Mouse (Mus musculus) urinary bladder, adult 18-20 months (tissue): ENCODE measurements around the gene Cops3.

Experiments
- DNase-seq, 2 experiments: peaks; one replicate each; pipeline ENCODE4 v3.0.0; 2022; ENCODE audit warnings: low spot score in 2 of 2, mixed read lengths in 2 of 2

Cops3 gene

DNA sequence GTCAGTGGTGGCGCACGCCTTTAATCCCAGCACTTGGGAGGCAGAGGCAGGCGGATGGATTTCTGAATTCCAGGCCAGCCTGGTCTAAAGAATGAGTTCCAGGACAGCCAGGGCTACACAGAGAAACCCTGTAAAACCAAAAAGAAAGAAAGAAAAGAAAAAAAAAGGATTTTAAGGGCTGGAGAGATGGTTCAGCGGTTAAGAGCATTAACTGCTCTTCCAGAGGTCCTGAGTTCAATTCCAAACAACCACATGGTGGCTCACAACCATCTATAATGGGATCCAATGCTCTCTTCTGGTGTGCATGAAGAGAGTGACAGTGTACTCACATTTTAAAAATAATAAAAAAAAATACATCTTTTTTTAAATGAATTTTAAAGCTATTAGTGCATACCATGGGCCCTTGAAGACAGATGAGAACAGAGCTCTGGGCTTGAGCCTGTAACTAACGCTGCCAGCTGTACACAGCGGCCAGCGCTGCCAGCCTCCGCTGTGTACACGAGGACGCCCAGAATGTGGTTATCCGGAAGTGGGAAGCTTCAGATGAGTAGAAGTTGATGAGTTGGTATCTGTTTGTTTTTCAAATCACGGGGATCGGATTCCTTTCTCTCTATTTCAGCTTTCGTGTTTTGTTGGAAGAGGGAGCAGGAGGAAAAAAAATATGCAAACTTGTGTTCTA, 29.0 kb downstream of the Cops3 start:
- no peak for DNase-seq

DNA sequence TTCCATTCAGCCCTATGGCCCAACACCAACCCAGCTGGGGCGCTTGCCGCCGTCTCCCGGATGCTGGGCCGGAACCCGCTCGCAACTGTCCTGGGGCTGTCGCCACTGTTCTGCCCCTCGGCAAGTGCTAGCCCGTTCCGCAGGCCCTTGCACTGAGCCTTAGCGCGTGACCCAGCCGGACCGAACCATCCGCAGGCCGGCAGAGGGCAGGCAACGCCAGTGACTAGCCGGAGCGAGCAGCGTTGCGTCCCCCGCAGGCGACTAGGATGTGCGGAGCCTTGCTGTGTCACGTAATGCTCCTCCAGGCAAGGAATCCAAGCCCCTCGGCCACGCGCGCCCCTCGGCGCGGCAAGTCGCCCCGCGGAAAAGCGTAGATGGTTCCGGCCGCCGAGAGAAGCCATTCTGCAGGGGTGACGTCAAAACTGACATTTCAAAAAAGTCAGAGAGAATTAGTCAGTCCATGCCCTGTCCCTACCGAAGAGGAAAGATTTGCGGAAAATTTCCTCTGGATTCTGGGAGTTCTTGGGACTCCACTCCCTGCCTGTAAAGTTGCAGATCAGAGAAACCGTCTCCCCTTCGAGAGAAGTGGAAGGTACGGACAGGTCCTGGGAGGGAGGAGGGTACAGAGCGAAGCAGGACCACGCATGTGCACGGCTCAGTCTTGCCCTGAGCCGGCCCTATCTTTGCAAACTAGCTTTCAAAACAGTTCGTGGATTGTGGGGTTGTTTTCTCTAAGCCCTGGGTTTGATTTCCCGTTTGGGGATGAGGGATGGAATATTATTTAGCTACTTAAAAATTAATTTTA, 29.8 kb downstream of the Cops3 start, which contains the start of gene Flcn:
TSS of gene Flcn (minus strand) at position 347 of the 805 bp plus-strand sequence.
- DNase-seq: peak; percentile 82 to 90

DNA sequence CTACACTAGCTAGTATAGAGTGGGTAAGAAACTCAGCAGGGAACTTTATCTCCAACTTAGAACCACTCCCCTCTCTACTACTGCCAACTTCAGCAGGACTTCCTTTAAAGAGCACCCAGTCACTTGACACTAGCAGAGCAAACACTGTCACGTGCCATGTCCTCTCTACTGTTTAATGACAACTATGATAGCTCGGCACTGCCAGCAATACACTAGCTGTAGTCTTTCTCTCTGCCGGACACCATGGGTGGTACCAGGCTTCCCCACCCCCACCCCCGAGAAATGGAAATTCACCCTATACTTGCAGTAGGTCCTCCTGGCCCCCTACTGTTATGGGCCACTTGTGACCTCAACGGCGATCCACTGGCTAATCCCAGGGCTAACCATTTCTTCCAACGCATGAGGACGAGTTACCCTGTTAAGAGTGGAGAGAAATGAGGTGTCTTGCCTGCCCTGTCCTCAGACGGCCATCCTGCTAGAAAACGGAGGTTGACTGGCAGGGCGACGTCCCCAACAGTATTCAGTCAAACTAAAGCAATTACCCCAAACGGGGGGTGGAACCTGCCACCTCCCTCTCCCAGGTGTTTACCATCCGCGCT, 30.5 kb downstream of the Cops3 start:
- DNase-seq: no peak

DNA sequence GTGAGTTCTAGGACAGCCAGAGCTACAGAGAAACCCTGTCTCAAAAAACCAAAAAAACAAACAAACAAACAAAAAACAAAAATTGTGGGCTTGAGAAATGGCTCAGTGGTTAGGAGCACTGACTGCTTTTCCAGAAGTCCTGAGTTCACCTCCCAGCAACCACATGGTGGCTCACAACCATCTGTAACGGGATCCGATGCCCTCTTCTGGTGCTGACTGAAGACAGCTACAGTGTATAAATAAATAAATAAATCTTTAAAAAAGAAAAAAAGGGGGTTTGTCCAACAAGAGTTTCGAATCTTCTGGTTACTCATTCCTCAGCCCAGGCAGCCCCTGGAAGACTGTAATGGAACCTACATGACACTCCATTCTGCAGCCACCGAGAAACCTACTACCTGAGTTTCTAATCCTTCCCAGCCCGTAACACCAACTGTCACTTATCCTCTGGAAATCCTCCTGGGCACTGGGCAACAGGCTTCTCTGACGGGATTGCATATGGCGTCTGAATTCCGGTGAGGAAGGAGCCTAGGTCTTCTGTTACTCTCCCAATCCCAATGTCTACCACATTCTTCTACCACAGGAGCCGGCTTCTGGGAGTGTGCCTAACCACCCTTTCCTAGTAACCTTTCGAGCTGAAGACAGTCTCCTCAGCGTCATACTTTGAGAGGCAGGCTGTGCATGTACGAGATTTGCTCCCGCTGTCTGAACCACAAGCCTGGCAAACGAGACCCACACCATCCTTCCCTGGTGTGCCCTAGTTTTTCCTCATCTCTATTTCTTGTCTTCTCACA, 31.3 kb downstream of the Cops3 start:
- DNase-seq: no peak

DNA sequence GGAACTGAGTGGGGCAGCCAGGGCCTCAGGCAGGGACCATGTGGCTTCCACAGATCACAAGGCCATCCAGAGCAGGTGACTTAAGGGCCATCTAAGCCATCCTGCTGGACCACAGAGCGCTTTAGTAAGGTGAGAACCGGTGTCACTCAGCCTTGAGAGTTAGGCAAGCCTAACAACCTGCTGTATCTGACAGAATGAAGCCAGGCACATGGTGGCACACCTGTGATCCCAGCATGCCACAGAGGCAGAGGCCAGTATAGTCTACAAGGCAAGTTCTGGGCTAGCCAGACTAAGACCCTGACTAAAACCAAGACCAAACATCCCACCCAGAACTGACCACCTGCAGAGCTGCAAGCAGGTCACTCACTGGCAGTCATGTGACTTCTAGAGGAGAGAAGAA, 34.0 kb downstream of the Cops3 start:
- DNase-seq: no peak

DNA sequence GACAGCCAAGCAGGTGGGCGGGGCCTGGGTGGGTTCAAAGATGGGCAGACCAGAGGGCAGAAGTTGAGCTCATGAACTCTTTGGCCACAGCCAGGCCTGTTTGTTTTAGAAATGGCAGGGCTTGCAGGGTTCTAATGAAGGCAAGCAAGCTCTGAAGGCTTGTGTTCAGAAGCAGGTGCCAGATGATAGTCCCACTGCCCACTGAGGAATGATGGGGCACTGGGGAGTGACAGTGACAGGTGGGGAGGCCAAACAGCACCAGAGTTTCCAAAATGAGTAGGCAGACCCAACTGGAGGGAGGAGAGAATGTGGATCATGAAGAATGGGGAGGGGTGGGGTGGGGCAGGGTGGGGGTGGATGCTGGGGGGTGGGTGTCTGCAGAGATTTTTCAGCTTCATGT, 34.4 kb downstream of the Cops3 start:
- no peak for DNase-seq

DNA sequence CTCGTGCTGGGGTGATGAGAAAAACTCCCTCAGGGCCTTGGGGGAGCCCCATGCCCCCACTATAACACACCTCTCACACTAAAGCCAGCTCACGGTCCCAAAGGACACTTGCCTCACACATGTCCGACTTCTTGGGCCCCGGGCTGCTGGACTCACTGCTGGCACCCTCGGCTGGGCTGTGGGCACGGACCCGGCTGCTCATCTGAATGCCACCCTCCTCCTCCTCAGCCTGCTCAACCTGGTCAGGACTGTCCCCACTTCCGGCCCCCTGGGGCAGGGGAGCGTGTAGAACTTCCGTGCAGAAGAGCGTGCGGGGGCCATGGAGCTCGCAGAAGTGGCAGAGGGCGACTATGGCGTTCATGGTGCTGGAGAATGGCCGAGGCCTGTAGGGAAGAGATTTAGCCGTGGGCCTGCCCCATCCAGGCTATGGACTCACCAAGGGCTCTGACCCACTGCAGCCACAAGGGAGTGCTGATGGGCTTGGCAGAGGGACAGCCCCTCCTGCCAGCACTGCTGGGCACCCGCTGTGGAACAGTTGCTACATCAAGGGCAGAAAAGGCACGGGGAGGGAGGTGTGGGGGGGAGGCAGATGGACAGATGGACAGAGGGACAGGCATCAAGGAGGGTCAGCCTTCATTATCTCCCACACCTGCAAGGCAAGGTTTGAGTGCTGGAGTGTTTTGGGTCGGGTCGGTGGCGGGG, 35.1 kb downstream of the Cops3 start:
- no peak for DNase-seq

DNA sequence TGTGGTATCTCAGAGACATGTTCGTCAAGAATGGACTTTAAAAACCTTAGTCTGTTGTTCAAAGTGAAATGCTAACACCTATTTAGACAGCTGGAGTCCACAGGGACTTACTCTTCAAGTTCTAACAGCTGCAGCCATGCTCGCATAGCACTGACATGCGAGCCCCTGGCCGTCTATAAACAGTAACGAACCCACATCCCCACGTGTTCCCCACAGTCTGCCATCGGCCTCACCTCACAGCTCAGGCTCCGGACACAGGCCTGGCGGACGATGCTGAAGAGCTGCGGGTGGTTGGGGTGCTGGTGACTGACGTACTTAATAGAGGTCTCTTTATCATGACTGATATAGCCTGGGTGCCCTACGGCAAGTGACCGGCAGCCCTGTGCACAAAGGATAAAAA, 36.1 kb downstream of the Cops3 start:
- DNase-seq: no peak

DNA sequence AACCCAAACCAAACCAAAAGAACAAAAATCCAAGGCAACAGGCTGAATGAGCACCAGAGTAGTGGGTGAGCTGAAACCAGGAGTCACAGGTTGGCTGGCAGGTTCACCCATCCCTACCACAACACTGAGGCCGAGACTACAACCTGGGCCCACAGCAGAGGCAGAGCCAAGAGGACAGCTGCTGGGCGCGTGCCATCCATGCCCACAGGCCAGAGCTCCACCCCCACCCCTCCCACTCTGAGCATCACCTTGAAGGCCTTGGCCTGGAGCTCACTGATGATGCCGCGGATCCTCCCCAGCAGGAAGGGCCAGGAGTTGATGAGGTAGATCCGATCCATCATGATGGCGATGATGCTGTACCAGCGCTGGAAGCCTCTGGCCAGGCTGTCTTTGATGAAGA, 37.8 kb downstream of the Cops3 start:
- DNase-seq: no peak

DNA sequence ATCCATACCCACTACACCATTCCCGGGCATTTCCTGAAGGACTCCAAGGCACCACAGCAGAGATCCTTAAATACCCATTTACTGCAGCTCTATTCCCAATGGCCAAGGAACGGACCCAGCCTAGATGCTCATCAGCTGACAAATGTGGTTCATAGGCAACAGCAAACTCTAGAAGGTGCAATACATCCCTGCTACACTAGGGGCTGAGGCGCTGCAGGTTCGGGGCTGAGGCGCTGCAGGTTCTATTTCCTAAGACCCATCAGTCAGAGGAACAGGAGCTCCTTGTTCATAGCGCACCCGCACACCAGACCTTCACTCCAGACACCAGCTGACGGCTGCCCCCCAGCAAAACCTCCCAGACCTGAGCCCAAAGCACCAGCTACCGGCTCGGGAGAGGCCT, 39.2 kb downstream of the Cops3 start:
- no peak for DNase-seq

DNA sequence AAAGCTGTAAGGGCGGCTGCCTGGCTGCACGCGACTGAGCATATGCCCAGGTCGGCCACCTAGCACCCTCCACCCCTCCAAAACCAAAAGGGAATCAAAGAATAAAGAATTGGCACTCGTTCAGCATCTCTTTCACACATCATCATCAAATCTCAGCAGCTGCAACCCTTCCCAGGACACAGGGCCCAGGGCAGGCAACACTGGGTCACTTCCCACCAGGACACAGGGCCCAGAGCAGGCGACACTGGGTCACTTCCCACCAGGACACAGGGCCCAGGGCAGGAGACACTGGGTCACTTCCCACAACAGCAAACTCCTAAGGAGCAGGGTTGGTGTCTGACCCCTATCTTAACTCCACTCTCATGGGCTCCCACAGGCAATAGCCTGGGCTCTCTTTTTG, 46.2 kb downstream of the Cops3 start:
- no peak for DNase-seq

DNA sequence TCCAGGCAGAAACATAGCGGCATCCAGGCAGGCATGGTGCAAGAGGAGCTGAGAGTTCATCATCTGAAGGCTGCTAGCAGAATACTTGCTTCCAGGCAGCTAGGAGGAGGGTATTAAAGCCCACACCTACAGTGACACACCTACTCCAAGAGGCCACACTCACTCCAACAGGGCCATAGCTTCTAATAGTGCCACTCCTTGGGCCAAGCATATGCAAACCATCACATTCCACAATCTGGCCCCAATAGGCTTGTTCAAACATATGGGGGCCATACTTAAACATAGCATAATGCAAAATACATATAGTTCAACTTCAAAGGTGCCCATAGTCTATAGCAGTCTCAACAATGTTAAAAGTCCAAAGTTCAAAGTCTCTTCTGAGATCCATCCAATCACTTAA, 50.3 kb downstream of the Cops3 start:
- DNase-seq: no peak

DNA sequence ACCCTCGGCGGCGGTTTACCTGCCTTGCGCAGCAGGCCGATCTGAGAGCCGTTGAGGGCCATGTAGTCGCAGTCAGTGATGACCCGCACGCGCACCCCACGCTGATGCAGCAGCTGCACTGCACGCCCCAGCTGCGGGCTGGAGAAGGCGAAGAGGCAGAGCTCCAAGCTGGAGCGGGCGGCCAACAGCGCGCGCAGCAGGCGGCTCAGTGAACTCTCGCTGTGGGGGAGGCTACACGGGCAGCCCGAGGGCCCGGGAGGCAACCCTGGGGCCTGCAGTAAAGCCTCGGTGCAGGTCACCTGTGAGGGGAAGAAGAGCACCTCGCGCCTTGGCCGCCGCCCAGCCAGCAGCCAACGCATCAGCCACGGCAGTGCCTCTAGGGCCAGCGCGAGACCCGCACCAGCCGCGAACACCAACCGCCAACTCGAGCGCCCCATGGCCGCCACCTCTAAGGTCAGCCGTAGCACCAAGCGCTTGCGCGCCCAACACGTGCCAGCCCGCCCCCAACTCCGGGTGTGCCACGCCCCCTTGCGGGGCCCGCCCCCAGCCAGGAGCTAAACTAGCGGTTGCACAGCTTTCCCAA, 52.3 kb downstream of the Cops3 start, which contains the start of gene Pld6:
TSS of gene Pld6 (minus strand) at position 447 of the 583 bp plus-strand sequence.
- peak; percentile 28 to 48 for DNase-seq

DNA sequence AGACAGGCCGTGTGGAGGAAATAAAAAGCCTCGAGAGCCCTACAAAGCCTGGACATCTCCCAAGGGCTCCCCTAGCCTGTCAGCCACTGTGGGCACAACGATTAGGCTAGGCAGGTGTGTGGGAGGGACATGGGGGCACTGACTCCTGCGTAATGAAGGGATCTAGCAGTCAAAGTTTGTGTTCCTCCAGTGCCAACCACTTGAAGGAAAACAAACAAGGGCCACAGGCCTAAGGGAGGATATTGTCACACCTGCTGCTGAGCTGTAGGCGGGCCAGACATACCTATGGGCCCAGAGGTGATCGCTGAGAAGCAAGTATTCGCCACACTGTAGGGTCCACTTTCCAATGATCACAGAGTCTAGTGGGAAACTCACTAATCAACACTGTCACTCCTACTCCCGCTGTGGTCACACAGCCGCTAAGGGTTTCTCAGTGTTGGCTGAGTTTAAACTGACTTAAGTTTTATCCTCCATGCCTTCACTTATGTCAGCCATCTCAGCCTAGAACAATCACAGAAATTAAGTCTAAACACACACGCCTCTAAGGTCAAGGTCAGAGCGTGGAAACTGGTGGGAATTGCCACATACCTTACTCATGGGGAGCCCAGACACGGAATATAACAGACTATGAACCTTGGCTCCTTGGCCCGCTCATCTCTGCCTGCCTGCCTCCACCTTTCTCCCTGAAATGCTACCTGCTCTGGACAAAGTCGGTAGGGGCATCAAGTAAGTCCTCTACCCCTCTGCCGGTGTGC, 53.0 kb downstream of the Cops3 start:
- no peak for DNase-seq

DNA sequence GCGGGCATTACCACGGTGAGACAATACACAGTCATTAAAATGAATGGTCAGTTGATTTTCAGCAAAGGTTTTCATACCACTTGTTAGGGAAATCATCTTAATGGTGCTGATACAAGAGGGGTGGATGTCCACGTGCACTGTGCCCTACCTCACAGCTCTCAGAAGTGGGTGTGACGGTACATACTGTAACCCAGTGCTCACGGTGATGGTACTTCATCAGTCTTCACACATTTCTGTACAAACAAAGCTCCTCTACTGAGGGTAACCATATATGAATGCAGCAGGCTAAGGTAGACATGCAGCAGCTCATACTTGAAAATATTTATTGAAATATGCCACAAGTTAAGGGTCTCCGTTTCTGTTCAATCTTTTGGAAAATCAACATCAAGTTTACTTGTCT, 56.0 kb downstream of the Cops3 start:
- no peak for DNase-seq

DNA sequence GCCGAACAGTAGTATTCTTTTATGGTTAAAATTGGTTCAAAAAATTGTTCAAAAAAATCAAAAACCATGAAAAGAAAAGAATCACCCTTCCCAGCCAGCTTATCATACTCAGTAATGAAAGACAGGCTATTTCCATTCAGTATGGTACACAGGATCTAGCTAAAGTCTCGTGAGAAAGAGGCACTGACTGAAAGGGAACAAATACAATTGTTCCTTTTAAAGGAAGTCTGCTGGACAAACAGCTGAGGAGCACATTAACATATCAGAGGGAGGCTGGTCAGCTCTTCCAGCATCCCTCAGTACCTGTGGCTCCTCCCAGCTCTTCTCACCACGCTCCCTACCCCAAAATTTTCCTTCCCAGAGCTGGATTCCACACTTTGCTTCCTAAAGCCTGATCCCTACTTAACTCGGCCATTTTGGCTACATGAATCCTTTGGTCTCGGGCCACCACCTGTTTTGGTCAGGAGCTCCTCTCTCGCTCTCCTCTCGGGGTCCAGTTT, 57.5 kb downstream of the Cops3 start:
- DNase-seq: no peak

DNA sequence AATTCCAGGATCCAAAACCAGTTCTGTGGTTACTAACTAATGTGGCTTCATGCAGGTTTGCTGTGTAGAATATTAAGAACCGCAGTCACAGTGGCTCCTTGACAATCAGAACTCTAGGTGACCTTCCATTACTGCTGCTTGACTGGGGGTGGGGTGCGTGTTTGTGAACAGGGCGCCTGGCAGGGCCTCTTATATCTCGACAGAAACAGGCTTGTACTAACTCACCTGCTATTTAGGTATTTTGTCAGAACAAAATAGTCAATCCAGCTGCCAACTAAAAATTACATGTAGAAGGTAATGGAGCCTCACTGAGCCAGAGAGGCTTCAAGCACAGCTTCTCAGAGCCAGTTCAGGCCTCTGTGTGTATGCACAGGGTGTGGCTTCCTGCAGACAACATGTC, 59.4 kb downstream of the Cops3 start:
- no peak for DNase-seq

DNA sequence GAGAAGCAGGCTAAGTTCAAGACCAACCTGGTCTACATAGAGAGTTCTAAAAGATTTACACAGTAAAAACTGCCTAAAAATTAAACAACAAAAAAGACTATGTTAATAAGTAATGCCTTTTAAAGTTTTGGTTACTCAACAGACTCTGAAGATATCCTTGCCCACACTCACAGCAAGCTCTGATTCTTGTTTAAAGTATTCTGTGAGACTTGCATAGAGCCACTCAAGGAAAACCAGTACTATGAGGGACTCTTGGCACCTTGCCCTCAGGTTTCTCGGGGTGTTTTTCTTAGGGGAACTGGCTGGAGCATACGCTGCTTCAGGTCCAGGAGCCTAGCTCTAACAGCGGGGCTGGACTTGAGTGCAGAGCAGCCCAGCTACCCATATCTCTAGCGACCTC, 60.2 kb downstream of the Cops3 start:
- DNase-seq: no peak

DNA sequence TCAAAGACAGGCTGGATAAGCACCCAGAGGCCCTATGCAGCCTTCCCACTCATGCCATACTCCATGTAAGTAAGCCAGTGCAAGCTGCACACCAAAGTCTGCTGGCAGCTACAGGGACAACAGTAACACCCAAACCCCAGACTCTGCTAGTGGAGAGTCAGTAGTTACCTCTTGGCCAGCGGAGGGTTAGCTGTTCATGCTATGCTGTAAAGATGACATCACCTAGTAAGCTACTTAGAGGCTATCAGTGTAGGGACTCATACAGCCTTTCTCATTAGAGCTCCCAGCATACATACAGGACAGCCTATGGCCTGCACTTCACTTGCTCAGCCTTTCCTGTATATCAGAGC, 60.8 kb downstream of the Cops3 start:
- DNase-seq: no peak

DNA sequence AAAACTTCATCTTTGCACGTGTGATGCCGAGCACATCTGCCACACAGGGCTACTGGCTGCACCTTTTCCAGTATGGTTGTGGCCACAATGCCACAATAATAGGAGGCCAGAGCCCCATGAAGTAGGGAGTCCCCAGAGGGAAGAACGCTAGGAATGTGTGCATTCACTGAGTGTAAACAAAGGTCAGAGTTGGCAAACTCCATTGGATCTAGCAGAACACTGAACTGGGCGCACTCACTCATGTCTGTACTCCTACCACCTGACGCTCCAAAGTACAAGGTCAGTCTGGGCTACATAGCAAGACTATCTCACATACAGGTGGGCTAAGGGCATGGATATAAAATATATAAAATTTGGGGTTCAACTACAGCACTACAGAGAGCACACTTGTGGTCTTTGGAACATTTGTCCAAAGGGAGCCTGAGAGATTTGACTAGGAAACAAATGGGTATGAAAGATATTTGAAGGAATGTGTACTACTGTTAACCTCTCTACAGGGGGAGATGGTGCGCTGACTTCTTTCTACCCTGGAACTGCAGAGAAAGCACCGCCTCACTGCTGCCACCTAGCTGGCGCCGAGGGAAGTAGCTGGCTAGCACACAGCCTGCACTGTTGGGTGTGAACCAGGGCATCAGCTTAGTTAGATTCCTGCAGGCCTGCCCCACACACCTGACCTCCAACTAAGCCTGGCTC, 61.3 kb downstream of the Cops3 start:
- peak; percentile 41 to 58 for DNase-seq
